Mouse (Mus musculus) small intestine, adult 2 months (tissue): ENCODE data around the gene Gstp1. TPM values are rescaled to one million over a fixed set of nuclear protein-coding genes. Genes with fewer than 3 reads are reported as not detected.
A peak's percentile ranks its signal among the peaks of the same experiment; 100 is the strongest.

Experiments
- H3K27ac ChIP-seq: fragments of 200-500 bp; 2 replicates; pipeline ENCODE4 v1.5.1; 2012; ENCODE audit warnings: low read depth, low read length, control low read depth, inconsistent platforms; ENCODE audit not compliant: insufficient read depth
- H3K27me3 ChIP-seq: fragments of 200-500 bp; 2 replicates; pipeline ENCODE4 v1.6.1; 2012; ENCODE audit warnings: mild to moderate bottlenecking, moderate library complexity, low read length, inconsistent platforms; ENCODE audit not compliant: control insufficient read depth, insufficient read depth
- H3K36me3 ChIP-seq: fragments of 200-500 bp; 2 replicates; pipeline ENCODE4 v1.6.1; 2012; ENCODE audit warnings: mild to moderate bottlenecking, low read length, control low read depth, inconsistent platforms; ENCODE audit not compliant: control insufficient read depth, insufficient read depth
- H3K4me1 ChIP-seq: fragments of 200-500 bp; 2 replicates; pipeline ENCODE4 v1.6.1; 2012; ENCODE audit warnings: low read length, inconsistent platforms, mixed read lengths; ENCODE audit not compliant: control insufficient read depth, insufficient read depth, insufficient read length
- H3K4me3 ChIP-seq: fragments of 200-500 bp; 2 replicates; pipeline ENCODE4 v1.5.1; 2012; ENCODE audit warnings: low read depth, mild to moderate bottlenecking, control low read depth, inconsistent platforms, low read length, moderate library complexity
- CTCF ChIP-seq: fragments of 200-500 bp; IDR thresholded peaks from 2 replicates; pipeline ENCODE4 v1.5.1; 2012; ENCODE audit warnings: low read depth, mild to moderate bottlenecking, control low read depth, inconsistent platforms, low read length, moderate library complexity, mixed read lengths; ENCODE audit not compliant: insufficient replicate concordance, insufficient read length; ENCODE audit errors: extremely low read depth
- POLR2A ChIP-seq: fragments of 200-500 bp; IDR thresholded peaks from 2 replicates; pipeline ENCODE4 v1.6.1; 2012; ENCODE audit warnings: low read depth, mild to moderate bottlenecking, control low read depth, inconsistent platforms, low read length, moderate library complexity
- WGBS: fragments of 180-500 bp; shearing (Covaris S2); methylation state at CpG from one replicate; pipeline ENCODE4 v1.1.7; 2018; 5-methylcytosine and 5-hydroxymethylcytosine counted together
- polyA plus RNA-seq: library from polyadenylated mRNA; depleted of rRNA; stranded (reverse); fragments of >200 nt; gene quantifications from 2 replicates; pipeline ENCODE4 v1.2.3, GENCODE M21; 2012

Gene Gstp1
- polyA plus RNA-seq, 1 experiment = 1,214 TPM

- 90% methylated on average over 5 of the region's 5 CpGs for WGBS
Observed at GRCm38 (mm10) chr19:4058581-4058980, 20.8 kb upstream of the Gstp1 start.

GRCm38 (mm10) chr19:4057962-4058361 is 20.2 kb upstream of the Gstp1 start:
- no peak for TF ChIP-seq POLR2A
- TF ChIP-seq CTCF = no peak
- H3K27me3 ChIP-seq = no peaks in the 10 kb centered on the region
- no peak overlapping the region for H3K27ac ChIP-seq
- WGBS = 97% methylated on average over 7 of the region's 7 CpGs
- no peaks in the 10 kb centered on the region for H3K36me3 ChIP-seq
- peaks cover 43% of the 10 kb centered on the region for H3K4me1 ChIP-seq
- H3K4me3 ChIP-seq = no peak overlapping the region

More at GRCm38 (mm10) chr19:4058581-4058980, 20.8 kb upstream of the Gstp1 start:
- TF ChIP-seq CTCF (no peak), POLR2A (no peak)
- Histone ChIP-seq H3K4me3 (no peak overlapping the region), H3K27me3 (no peaks in the 10 kb centered on the region), H3K27ac (peak overlapping the region; percentile 79), H3K4me1 (peaks cover 43% of the 10 kb centered on the region), H3K36me3 (no peaks in the 10 kb centered on the region)

- WGBS = 85% methylated on average over 13 of the region's 13 CpGs
- Histone ChIP-seq H3K4me3 (no peak overlapping the region), H3K27me3 (no peaks in the 10 kb centered on the region), H3K36me3 (no peaks in the 10 kb centered on the region), H3K27ac (peak overlapping the region; percentile 80; the same call in 1 of the 2 replicates), H3K4me1 (peaks cover 43% of the 10 kb centered on the region)
- TF ChIP-seq CTCF = no peak
- TF ChIP-seq POLR2A = 0 out of 2 replicates have a peak, but pooled peaks have one; percentile 22
Observed at GRCm38 (mm10) chr19:4057389-4057788, 19.6 kb upstream of the Gstp1 start.

- H3K36me3 ChIP-seq = no peaks in the 10 kb centered on the region
- TF ChIP-seq CTCF = no peak
- TF ChIP-seq POLR2A = no peak
- WGBS = 22% methylated on average over 4 of the region's 4 CpGs
- no peaks in the 10 kb centered on the region for H3K27me3 ChIP-seq
- H3K27ac ChIP-seq = peak overlapping the region; percentile 80
- no peak overlapping the region for H3K4me3 ChIP-seq
- peaks cover 43% of the 10 kb centered on the region for H3K4me1 ChIP-seq
Observed at GRCm38 (mm10) chr19:4056727-4057126, 18.9 kb upstream of the Gstp1 start.

GRCm38 (mm10) chr19:4055947-4056693 is 18.3 kb upstream of the Gstp1 start:
- WGBS = 26% methylated on average over 15 of the region's 15 CpGs
- Histone ChIP-seq H3K27me3 (no peaks in the 10 kb centered on the region), H3K4me1 (peaks cover 43% of the 10 kb centered on the region), H3K36me3 (no peaks in the 10 kb centered on the region), H3K4me3 (no peak overlapping the region), H3K27ac (peak overlapping the region; percentile 80)
- TF ChIP-seq CTCF = no peak

- H3K27me3 ChIP-seq = no peaks in the 10 kb centered on the region
- peak overlapping the region; percentile 80 for H3K27ac ChIP-seq
- H3K4me1 ChIP-seq = peaks cover 43% of the 10 kb centered on the region
- WGBS = 35% methylated on average over 8 of the region's 8 CpGs
- H3K4me3 ChIP-seq = no peak overlapping the region
- H3K36me3 ChIP-seq = no peaks in the 10 kb centered on the region
- TF ChIP-seq CTCF = no peak
- TF ChIP-seq POLR2A = no peak
Observed at GRCm38 (mm10) chr19:4055216-4055946, 17.6 kb upstream of the Gstp1 start.

GRCm38 (mm10) chr19:4054613-4055012 is 16.8 kb upstream of the Gstp1 start:
- Histone ChIP-seq H3K4me3 (no peak overlapping the region), H3K36me3 (no peaks in the 10 kb centered on the region), H3K27me3 (no peaks in the 10 kb centered on the region), H3K4me1 (peaks cover 43% of the 10 kb centered on the region), H3K27ac (no peak overlapping the region)
- WGBS = 76% methylated on average over 5 of the region's 5 CpGs
- TF ChIP-seq POLR2A = no peak
- TF ChIP-seq CTCF = no peak
